Mouse (Mus musculus) c-Kit-positive CD71-negative TER-119-negative erythroid progenitor cells, embryonic 14.5 days (primary cell): ENCODE data around the gene Klhl36.

Source experiments
- DNase-seq: peaks from one replicate; pipeline ENCODE4 v3.0.0-alpha.2; 2013; ENCODE audit warnings: low read depth

Klhl36 gene

DNA sequence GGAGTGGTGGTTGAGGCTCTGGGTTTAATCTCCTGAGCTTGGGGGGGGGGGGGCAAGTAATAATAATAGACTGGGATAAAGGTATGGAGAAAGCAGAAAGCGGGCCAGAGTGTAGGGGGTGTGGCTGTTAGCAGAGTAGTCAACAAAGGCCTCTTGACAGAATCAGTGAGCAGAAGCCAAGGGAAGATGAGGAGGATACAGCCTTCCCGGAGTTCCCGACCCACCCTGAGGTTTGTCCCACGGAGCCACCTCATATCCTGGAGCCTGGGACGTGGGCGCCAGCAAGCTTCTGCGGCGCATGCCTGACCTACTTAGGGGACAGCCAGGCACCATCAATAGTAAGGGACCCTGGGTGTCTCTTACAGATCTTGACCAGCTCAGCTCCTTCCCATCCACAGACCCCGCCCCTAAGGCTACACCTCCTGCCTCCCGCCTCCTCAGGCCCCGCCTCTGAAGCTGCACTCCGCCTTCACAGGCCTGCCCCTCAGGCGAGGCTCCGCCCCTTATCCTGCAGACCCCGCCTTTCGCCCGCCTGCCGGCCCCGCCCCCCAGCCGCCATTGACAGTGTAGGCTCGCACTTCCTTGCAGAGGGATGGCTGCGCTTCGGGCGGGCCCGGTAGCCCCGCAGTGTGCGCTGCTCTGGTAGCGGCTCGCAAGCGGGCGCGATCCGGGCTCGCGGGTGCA, at the start of gene Klhl36:
TSS of gene Klhl36 (plus strand) at position 561 of the 684 bp plus-strand sequence.
- DNase-seq, result peak; percentile 82

DNA sequence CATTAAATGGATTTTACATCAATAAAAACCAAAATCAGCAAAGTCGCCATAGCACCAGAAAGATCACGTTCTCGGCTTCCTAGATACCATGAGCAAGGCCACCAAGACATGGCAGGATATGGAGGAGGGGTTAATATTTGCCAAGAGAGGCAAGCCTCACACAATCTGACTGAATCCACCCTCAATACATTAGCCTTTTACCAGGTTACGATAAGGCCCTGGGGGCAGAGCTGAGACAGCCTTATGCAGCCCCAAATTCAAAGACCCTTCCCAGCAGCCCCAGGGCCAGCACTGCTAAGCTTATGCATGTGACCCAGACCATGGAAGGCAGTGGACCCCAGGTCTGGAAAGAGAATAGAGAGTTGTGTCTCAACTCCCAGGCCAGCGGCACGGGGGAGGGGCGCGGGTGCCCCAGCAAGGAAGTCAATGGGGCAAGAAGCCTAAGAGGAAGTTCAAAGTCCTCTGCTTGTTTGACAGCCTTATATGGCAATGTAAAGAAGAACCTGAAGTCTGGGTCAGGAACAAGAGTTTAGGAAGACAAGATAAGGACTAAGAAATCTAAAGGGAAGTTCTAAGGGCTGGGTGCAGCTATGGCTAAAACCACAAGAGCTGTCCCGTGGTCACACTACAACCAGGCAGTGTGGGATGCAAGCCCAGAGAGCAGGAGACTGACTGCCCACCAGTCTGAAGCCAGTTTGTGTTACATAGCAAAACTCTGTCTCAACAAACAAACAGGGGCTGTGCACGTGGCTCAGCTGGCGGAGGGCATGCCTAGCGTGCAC, 49.2 kb upstream of the Klhl36 start:
- no peak for DNase-seq

DNA sequence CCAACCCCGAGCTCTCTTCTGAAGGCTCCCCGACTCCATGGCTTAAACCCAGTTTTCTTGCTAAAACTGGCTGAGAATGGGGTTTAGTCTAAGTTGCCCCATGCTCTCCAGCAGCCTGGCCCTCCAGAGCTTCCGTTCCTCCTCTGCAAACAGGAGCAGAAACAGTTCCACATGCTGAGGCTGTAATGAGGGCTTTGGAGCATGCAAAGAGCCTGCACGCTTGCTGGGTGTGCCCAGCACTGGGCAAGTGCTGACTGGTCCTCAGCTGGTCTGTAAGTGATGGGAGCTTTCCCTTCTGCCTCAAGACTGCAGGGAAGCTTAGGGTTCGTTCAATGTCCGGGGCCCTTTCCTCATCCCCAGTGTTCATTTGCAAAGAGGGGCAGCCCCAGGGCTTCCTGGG, 45.8 kb upstream of the Klhl36 start:
- no peak for DNase-seq

DNA sequence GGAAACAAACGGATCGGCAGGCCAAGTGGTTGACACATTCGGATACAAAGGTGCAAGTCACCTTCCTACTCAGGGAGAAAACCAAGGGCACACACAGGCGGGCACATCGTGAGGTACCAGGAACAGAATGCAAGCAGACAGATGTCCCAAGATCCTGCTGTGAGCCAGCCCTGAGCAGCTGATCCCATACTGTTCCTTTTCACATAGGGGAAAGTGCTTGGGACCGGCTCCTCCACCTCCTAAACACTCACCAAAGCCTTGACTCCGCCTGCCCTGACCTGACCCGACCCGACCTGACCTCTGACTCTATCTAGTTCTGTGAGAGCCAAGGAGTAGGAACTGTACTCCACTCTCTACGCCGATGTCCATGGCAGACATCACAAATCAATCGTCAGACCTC, 44.6 kb upstream of the Klhl36 start:
- no peak for DNase-seq

GRCm38 (mm10) chr8:119819316-119819715, 42.8 kb upstream of the Klhl36 start:
- DNase-seq, result no peak

DNA sequence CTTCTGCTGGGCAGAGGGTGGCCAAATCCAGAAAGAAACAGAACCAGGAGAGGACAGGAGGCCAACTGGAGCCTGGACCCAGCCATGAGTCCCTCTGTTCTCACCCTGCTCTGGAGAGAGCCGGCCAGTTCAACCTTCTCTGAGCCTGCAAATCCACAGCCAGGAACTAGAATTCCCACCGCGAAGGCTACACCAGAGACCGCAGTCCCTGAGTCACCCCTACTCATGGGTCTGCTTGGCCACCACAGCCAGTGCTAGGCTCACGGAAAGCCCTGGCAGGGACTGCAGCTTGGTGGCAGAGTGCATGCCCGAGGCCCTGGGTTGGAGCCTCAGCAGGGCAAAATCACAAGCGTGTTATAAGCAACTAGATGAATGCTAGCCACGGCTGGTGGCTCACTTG, 42.1 kb upstream of the Klhl36 start:
- DNase-seq, result no peak

GRCm38 (mm10) chr8:119821691-119822090, 40.4 kb upstream of the Klhl36 start:
- no peak for DNase-seq

- no peak for DNase-seq
Measured at GRCm38 (mm10) chr8:119823278-119823677, 38.8 kb upstream of the Klhl36 start.

DNA sequence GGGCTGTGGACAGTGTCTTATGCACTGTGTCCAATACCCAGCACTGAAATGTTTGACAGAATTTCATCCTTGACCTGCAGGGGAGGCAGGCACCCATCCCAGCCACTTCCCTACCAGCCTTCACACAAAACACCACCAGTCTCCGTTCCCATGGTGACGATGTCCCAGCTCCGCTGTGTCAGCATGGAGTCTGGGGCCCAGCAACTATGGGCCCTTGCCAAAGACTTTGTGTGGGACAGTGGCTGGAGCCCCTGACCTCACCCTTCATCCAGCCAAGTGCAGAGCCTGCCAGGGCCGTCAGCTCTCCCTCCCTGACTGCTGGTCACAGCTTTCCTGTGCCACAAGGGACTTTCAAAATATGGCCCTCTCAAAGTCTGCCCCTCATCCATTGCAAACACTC, 38.0 kb upstream of the Klhl36 start:
- no peak for DNase-seq

- DNase-seq, result no peak
Measured at GRCm38 (mm10) chr8:119824809-119825273, 37.2 kb upstream of the Klhl36 start.

- DNase-seq, result no peak
Measured at GRCm38 (mm10) chr8:119825950-119826730, 35.9 kb upstream of the Klhl36 start.

GRCm38 (mm10) chr8:119826982-119827381, 35.1 kb upstream of the Klhl36 start:
- DNase-seq, result no peak

GRCm38 (mm10) chr8:119827721-119828153, 34.3 kb upstream of the Klhl36 start:
- DNase-seq, result no peak

GRCm38 (mm10) chr8:119829015-119829414, 33.1 kb upstream of the Klhl36 start:
- no peak for DNase-seq

GRCm38 (mm10) chr8:119829420-119829819, 32.6 kb upstream of the Klhl36 start:
- no peak for DNase-seq

DNA sequence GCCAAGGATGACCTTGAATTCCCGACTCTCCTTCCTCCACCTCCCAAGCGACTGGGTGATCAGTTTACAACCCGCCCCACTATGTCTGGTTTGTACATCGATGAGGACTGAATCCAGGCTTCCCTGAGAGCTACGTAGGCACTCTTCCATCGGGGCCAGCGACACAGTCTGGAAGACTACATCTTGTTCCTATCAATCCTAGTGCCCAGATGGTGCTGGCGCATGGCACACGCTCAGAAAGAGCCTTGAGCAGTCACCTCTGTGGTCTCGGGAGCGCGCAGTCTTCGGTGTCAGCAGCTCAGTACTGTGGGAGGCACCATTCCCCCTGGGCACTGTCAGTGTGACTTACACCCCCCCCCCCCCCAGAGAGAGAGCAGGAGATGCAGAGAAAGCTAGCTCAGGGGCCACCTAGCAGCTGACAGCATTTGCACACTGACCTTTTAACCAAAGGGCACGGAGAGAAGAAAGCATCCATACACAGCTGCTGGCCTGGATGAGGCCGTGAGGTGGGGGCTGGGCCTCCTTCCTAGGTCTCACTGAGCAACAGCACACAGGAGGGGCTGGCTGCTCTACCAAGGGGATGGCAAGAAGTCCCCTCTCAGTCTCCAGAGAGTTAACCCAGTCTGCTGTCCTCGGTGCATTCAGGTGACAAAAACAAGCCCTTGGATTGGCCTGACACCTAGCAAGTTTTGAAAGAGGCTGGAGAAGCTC, 32.0 kb upstream of the Klhl36 start:
- no peak for DNase-seq

GRCm38 (mm10) chr8:119830589-119830988, 31.5 kb upstream of the Klhl36 start:
- DNase-seq, result no peak

DNA sequence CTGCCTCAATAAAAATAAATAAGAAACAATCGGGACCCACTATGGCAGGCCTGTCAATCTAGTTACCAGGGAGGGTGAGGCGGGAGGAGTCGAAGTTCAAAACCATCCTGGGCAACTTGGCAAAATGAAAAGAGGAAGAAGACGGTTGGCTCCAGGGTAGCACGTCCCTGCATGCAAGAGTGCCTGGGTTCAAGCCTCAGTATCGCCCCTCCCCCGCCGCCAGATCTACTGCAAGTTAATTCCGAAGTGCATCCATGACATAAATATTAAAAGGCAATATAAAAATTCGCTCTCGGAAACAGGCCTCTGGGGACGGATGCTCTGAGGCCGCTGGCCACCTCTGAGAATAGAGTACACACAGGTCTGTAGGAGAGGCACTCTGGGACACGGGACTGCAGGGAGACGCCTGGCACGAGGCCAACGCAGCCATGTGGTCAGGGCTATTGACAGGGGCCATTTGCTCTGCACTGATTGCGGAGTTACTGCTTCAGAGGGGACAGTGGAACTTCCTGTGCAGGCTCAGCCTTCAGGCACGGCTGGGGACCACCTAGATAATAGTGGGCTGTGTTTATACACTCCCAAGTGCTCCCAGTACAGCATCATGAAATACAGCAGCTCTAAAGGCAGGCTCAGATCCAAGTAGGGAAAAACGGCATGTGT, 30.6 kb upstream of the Klhl36 start:
- DNase-seq, result no peak

DNA sequence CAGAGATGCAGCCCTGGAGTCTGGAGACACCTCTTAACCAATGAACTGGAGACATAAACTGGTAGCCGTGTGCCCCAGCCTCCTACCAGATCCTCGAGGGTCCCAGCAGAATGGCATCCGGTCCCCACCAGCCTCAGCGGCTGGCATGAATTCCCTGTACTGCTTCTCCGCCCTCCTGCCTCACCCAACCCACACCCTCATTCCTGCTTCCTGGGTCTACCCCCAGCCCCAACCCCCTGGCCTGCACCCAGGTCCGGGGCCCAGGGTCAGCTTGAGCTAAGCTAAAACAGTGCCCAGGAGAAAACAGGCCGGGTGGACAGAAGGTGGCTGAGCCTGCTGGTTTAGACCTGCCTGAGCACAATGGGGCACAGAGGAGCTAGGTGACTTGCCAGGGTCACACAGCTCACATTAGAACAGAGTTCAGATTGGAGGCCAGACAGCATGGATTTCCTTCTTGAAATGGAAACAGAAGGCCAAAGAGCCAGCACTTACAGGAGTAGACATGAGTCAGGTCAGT, 29.9 kb upstream of the Klhl36 start:
- DNase-seq, result no peak

- DNase-seq, result no peak
Measured at GRCm38 (mm10) chr8:119832931-119833330, 29.1 kb upstream of the Klhl36 start.

DNA sequence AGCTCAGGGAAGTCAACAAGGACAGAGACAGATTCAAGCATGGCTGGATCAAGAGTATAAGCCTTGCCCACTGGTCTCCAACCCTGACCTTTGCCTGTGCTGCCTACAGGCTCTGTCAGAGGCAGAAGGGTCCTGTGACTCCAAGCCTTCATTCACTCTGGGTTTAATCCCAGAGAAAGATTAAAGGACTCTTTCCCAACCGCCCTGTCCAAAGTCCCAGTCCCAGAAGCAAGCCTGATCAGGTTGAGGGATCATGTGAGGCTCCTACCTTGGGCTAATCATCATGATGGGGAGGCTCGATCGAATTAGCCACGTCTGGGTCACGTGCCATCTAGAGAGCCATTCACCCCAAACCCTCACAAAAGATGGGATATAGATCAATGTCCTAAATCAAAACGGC, 27.4 kb upstream of the Klhl36 start:
- no peak for DNase-seq
